Mouse (Mus musculus) bone marrow macrophage, adult 2 months (primary cell): Measurements from ENCODE around the gene Arhgef12.

Experiments used
- CTCF ChIP-seq: IDR thresholded peaks from 2 replicates; pipeline ENCODE4 v1.5.1; 2012; ENCODE audit warnings: low read depth, mild to moderate bottlenecking, low read length, moderate library complexity
- POLR2A ChIP-seq: IDR thresholded peaks from 2 replicates; pipeline ENCODE4 v1.6.1; 2012; ENCODE audit warnings: mild to moderate bottlenecking, low read depth, low read length, borderline replicate concordance

DNA sequence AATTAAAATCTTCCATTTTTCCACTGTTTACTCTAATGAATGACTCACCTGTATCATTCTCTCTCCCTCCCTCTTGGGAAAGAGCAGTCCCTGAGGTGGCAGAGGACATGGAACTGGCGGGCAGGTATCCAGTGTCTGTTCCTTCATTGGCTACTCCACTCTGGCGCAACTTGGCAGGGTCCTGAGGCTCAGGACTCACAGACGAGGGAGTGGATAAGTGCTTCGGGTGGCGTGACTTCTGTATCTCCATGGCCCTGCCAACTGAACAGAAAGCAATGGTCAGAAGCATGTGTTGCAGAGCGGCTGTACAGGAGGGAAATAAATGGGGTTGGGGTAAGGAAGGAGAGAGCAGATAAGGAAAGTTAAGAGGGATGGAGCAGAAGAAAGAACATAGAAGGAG, 109.5 kb downstream of the Arhgef12 start:
- no peak for TF ChIP-seq CTCF
- TF ChIP-seq POLR2A = no peak
